Mouse (Mus musculus): Measurements from ENCODE around the gene Tmtc2. TPM values are rescaled to one million over a fixed set of nuclear protein-coding genes. Genes with fewer than 3 reads are reported as not detected.

Tmtc2 gene
- polyA plus RNA-seq, 1 experiment from 2014 or later = 5.5 TPM

GRCm38 (mm10) chr10:105574695-105575660 is 727 bp upstream of the Tmtc2 start:
- WGBS = under 1% methylated on average over 44 of the region's 44 CpGs
- H3K27ac ChIP-seq (ENCODE audit: low read depth, low read length) = peak overlapping the region; percentile 58; the same call in 1 of the 2 replicates
- peak overlapping the region; percentile 63 for H3K4me3 ChIP-seq (ENCODE audit: low read depth, low read length)

GRCm38 (mm10) chr10:105573306-105573907 is 844 bp downstream of the Tmtc2 start:
- H3K36me3 ChIP-seq (ENCODE audit: control insufficient read depth, insufficient read depth, low read length) = no peaks in the 10 kb centered on the region
- no peaks in the 10 kb centered on the region for H3K9me3 ChIP-seq (replicated peaks; ENCODE audit: control insufficient read depth, low read length)
- peak overlapping the region; percentile 86 for H3K4me2 ChIP-seq (ENCODE audit: low read length)
- peak overlapping the region; percentile 81 for H3K27ac ChIP-seq (ENCODE audit: low read depth, low read length)
- under 1% methylated on average over 37 of the region's 37 CpGs for WGBS
- H3K4me1 ChIP-seq (ENCODE audit: control insufficient read depth, insufficient read depth, low read length) = peaks cover 9% of the 10 kb centered on the region
- 0 out of 2 replicates have a peak, but pooled peaks cover 6% of the 10 kb centered on the region for H3K27me3 ChIP-seq (replicated peaks; ENCODE audit: control insufficient read depth, insufficient read depth, low read length)
- ATAC-seq (peak; percentile 14), DNase-seq (ENCODE audit: low spot score) (peak; percentile 65)
- H3K9ac ChIP-seq (ENCODE audit: low read length) = peak overlapping the region; percentile 83
- H3K4me3 ChIP-seq (ENCODE audit: low read depth, low read length) = peak overlapping the region; percentile 63

More at GRCm38 (mm10) chr10:105574695-105575660, 727 bp upstream of the Tmtc2 start:
- H3K36me3 ChIP-seq (ENCODE audit: control insufficient read depth, insufficient read depth, low read length) = no peaks in the 10 kb centered on the region
- DNase-seq (ENCODE audit: low spot score) = peak; percentile 94
- peak overlapping the region; percentile 86 for H3K4me2 ChIP-seq (ENCODE audit: low read length)
- peaks cover 9% of the 10 kb centered on the region for H3K4me1 ChIP-seq (ENCODE audit: control insufficient read depth, insufficient read depth, low read length)
- 0 out of 2 replicates have a peak, but pooled peaks cover 6% of the 10 kb centered on the region for H3K27me3 ChIP-seq (replicated peaks; ENCODE audit: control insufficient read depth, insufficient read depth, low read length)
- no peaks in the 10 kb centered on the region for H3K9me3 ChIP-seq (replicated peaks; ENCODE audit: control insufficient read depth, low read length)
- H3K9ac ChIP-seq (ENCODE audit: low read length) = peak overlapping the region; percentile 63
- peak; percentile 72 for ATAC-seq

- under 1% methylated on average over 16 of the region's 16 CpGs for WGBS
- no peaks in the 10 kb centered on the region for H3K9me3 ChIP-seq (replicated peaks; ENCODE audit: control insufficient read depth, low read length)
- DNase-seq (ENCODE audit: low spot score) = peak; percentile 29
- ATAC-seq = no peak
- peaks cover 9% of the 10 kb centered on the region for H3K4me1 ChIP-seq (ENCODE audit: control insufficient read depth, insufficient read depth, low read length)
- H3K4me3 ChIP-seq (ENCODE audit: low read depth, low read length) = peak overlapping the region; percentile 63
- no peak overlapping the region for H3K27ac ChIP-seq (ENCODE audit: low read depth, low read length)
- H3K36me3 ChIP-seq (ENCODE audit: control insufficient read depth, insufficient read depth, low read length) = no peaks in the 10 kb centered on the region
- H3K9ac ChIP-seq (ENCODE audit: low read length) = peak overlapping the region; percentile 43; the same call in 1 of the 2 replicates
- 0 out of 2 replicates have a peak, but pooled peaks cover 6% of the 10 kb centered on the region for H3K27me3 ChIP-seq (replicated peaks; ENCODE audit: control insufficient read depth, insufficient read depth, low read length)
- peak overlapping the region; percentile 86 for H3K4me2 ChIP-seq (ENCODE audit: low read length)
Measured at GRCm38 (mm10) chr10:105572829-105573228, 1.4 kb downstream of the Tmtc2 start.

- WGBS = 12% methylated on average over 7 of the region's 7 CpGs
- peaks cover 9% of the 10 kb centered on the region for H3K4me1 ChIP-seq (ENCODE audit: control insufficient read depth, insufficient read depth, low read length)
- DNase-seq (ENCODE audit: low spot score) = peak; percentile 16
- 0 out of 2 replicates have a peak, but pooled peaks cover 6% of the 10 kb centered on the region for H3K27me3 ChIP-seq (replicated peaks; ENCODE audit: control insufficient read depth, insufficient read depth, low read length)
- peak overlapping the region; percentile 35 for H3K9ac ChIP-seq (ENCODE audit: low read length)
- H3K27ac ChIP-seq (ENCODE audit: low read depth, low read length) = no peak overlapping the region
- no peaks in the 10 kb centered on the region for H3K36me3 ChIP-seq (ENCODE audit: control insufficient read depth, insufficient read depth, low read length)
- peak overlapping the region; percentile 86 for H3K4me2 ChIP-seq (ENCODE audit: low read length)
- peak overlapping the region; percentile 63 for H3K4me3 ChIP-seq (ENCODE audit: low read depth, low read length)
- H3K9me3 ChIP-seq (replicated peaks; ENCODE audit: control insufficient read depth, low read length) = no peaks in the 10 kb centered on the region
- ATAC-seq = no peak
Measured at GRCm38 (mm10) chr10:105572301-105572700, 1.9 kb downstream of the Tmtc2 start.

- Histone ChIP-seq H3K36me3 (ENCODE audit: control insufficient read depth, insufficient read depth, low read length) (no peaks in the 10 kb centered on the region), H3K4me2 (ENCODE audit: low read length) (peak overlapping the region; percentile 86), H3K9ac (ENCODE audit: low read length) (peak overlapping the region; percentile 35), H3K4me3 (ENCODE audit: low read depth, low read length) (peak overlapping the region; percentile 63), H3K27me3 (replicated peaks; ENCODE audit: control insufficient read depth, insufficient read depth, low read length) (0 out of 2 replicates have a peak, but pooled peaks cover 6% of the 10 kb centered on the region), H3K27ac (ENCODE audit: low read depth, low read length) (no peak overlapping the region), H3K4me1 (ENCODE audit: control insufficient read depth, insufficient read depth, low read length) (peaks cover 9% of the 10 kb centered on the region), H3K9me3 (replicated peaks; ENCODE audit: control insufficient read depth, low read length) (no peaks in the 10 kb centered on the region)
- DNase-seq (ENCODE audit: low spot score) (no peak), ATAC-seq (no peak)
- 54% methylated on average over 4 of the region's 4 CpGs for WGBS
Measured at GRCm38 (mm10) chr10:105571831-105572230, 2.4 kb downstream of the Tmtc2 start.

- H3K27me3 ChIP-seq (replicated peaks; ENCODE audit: control insufficient read depth, insufficient read depth, low read length) = 0 out of 2 replicates have a peak, but pooled peaks cover 6% of the 10 kb centered on the region
Measured at GRCm38 (mm10) chr10:105571019-105571418, 3.2 kb downstream of the Tmtc2 start.

GRCm38 (mm10) chr10:105569573-105569972 is 4.7 kb downstream of the Tmtc2 start:
- Histone ChIP-seq H3K4me1 (ENCODE audit: control insufficient read depth, insufficient read depth, low read length) (peaks cover 9% of the 10 kb centered on the region), H3K36me3 (ENCODE audit: control insufficient read depth, insufficient read depth, low read length) (no peaks in the 10 kb centered on the region), H3K4me2 (ENCODE audit: low read length) (no peak overlapping the region), H3K9ac (ENCODE audit: low read length) (no peak overlapping the region), H3K9me3 (replicated peaks; ENCODE audit: control insufficient read depth, low read length) (no peaks in the 10 kb centered on the region), H3K27ac (ENCODE audit: low read depth, low read length) (no peak overlapping the region), H3K27me3 (replicated peaks; ENCODE audit: control insufficient read depth, insufficient read depth, low read length) (0 out of 2 replicates have a peak, but pooled peaks cover 6% of the 10 kb centered on the region), H3K4me3 (ENCODE audit: low read depth, low read length) (no peak overlapping the region)
- no peak for DNase-seq (ENCODE audit: low spot score)
- 92% methylated on average over 4 of the region's 4 CpGs for WGBS
- ATAC-seq = no peak

More at GRCm38 (mm10) chr10:105571019-105571418, 3.2 kb downstream of the Tmtc2 start:
- H3K36me3 ChIP-seq (ENCODE audit: control insufficient read depth, insufficient read depth, low read length) = no peaks in the 10 kb centered on the region
- no peak overlapping the region for H3K9ac ChIP-seq (ENCODE audit: low read length)
- H3K27ac ChIP-seq (ENCODE audit: low read depth, low read length) = no peak overlapping the region
- H3K4me2 ChIP-seq (ENCODE audit: low read length) = peak overlapping the region; percentile 86; the same call in 1 of the 2 replicates
- no peaks in the 10 kb centered on the region for H3K9me3 ChIP-seq (replicated peaks; ENCODE audit: control insufficient read depth, low read length)
- WGBS = 80% methylated on average over 8 of the region's 8 CpGs
- DNase-seq (ENCODE audit: low spot score) (no peak), ATAC-seq (no peak)
- no peak overlapping the region for H3K4me3 ChIP-seq (ENCODE audit: low read depth, low read length)
- H3K4me1 ChIP-seq (ENCODE audit: control insufficient read depth, insufficient read depth, low read length) = peaks cover 9% of the 10 kb centered on the region

- Histone ChIP-seq H3K36me3 (ENCODE audit: control insufficient read depth, insufficient read depth, low read length) (no peaks in the 10 kb centered on the region), H3K9ac (ENCODE audit: low read length) (no peak overlapping the region), H3K27me3 (replicated peaks; ENCODE audit: control insufficient read depth, insufficient read depth, low read length) (0 out of 2 replicates have a peak, but pooled peaks cover 6% of the 10 kb centered on the region), H3K27ac (ENCODE audit: low read depth, low read length) (no peak overlapping the region), H3K4me1 (ENCODE audit: control insufficient read depth, insufficient read depth, low read length) (peaks cover 9% of the 10 kb centered on the region), H3K4me3 (ENCODE audit: low read depth, low read length) (no peak overlapping the region), H3K9me3 (replicated peaks; ENCODE audit: control insufficient read depth, low read length) (no peaks in the 10 kb centered on the region), H3K4me2 (ENCODE audit: low read length) (no peak overlapping the region)
- ATAC-seq (no peak), DNase-seq (ENCODE audit: low spot score) (no peak)
- WGBS = 83% methylated on average over 8 of the region's 8 CpGs
Measured at GRCm38 (mm10) chr10:105567825-105568531, 6.3 kb downstream of the Tmtc2 start.
